Mouse (Mus musculus) gastrocnemius, postnatal 10 days (tissue): Measurements from ENCODE around the gene Ndufaf7. TPM values are rescaled to one million over a fixed set of nuclear protein-coding genes. Genes with fewer than 3 reads are reported as not detected.

Experiments used
- DNase-seq: peaks from one replicate; pipeline ENCODE4 v3.0.0; 2021; ENCODE audit warnings: mixed read lengths
- total RNA-seq, 2 experiments: library from RNA; stranded (reverse); gene quantifications; 2 replicates each; pipeline ENCODE4 v1.2.3; 2021

Ndufaf7 gene
- total RNA-seq, 2 experiments from 2014 or later: 31.1 to 31.3 TPM

DNA sequence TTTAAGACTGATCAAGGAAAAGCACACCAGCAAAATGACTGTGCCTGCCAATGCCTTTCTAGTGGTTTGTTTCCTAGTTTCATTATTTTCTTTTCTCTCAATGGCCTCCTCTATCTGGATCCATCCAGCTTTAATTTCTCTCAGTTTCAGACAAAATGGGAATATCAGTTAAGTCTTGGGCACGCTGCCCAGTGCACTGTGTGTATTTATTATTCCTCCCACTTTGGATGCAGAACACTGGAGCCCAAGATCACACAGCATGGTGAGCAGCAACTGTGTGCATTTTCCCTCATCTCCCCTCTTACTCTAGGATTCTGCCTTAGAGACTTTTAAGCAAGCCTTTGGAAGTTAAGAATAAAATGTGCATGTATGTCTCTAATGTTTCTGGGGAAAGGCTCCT is 27.5 kb downstream of the Ndufaf7 start:
- DNase-seq: no peak

GRCm38 (mm10) chr17:78966092-78966883 is 29.4 kb downstream of the Ndufaf7 start:
- DNase-seq: no peak

- no peak for DNase-seq
Observed at GRCm38 (mm10) chr17:78968500-78968899, 31.6 kb downstream of the Ndufaf7 start.

DNA sequence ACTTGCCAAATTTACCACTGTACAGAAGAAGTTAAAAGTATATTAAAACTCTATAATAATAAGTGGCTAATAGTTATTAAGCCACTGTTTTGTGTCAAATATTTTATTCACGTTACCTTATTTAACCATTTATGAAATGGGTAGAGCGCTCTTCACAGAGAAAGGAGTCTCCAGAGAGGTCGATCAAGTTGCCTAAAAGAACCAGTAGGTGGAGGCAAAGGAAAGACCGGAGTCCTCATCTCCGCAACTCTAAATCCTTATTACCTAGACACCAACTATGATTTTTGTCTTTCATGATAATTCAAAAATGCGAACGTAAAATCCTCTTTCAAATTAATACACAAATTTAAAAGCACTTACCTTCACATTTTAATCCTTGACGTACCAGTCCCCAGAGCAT is 46.2 kb downstream of the Ndufaf7 start:
- no peak for DNase-seq

DNA sequence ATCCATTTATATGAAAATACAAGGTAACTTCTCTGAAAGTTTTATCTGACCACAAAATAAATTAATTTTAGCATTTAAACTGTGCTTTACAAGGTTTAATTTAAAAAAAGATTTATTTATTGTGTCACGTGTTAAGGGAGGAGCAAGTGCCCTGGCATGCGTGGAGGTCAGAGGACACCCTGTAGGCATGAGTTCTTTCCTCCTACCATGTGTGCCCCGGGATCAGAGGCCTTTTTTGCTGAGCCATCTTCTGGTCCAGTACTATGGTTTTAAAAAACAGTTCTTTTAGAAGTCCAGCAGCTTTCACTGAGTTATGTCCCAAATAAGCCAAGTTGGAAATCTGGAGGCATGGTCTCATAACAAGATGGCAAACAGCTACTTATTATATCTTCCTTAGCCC is 46.8 kb downstream of the Ndufaf7 start:
- DNase-seq: no peak

DNA sequence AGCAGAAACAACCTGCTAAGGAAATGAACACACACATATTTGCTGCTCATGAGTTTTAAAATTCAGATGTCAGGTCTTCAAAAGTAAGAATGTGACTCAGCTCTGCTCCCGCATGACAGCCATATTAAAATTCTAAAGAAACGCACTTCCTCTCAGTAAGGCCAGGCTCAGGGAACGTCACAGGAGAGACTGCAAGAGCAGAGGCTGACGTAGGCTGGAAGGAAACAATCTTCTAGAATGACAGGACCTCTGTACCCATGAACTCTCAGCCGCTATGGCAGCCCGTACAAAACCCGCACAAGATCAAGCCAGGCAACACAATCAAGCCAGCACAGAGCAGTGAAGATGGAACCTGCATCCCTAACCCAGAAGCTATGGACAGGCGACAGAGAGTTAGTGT is 52.1 kb downstream of the Ndufaf7 start:
- no peak for DNase-seq

- no peak for DNase-seq
Observed at GRCm38 (mm10) chr17:78991549-78991948, 54.6 kb downstream of the Ndufaf7 start.

DNA sequence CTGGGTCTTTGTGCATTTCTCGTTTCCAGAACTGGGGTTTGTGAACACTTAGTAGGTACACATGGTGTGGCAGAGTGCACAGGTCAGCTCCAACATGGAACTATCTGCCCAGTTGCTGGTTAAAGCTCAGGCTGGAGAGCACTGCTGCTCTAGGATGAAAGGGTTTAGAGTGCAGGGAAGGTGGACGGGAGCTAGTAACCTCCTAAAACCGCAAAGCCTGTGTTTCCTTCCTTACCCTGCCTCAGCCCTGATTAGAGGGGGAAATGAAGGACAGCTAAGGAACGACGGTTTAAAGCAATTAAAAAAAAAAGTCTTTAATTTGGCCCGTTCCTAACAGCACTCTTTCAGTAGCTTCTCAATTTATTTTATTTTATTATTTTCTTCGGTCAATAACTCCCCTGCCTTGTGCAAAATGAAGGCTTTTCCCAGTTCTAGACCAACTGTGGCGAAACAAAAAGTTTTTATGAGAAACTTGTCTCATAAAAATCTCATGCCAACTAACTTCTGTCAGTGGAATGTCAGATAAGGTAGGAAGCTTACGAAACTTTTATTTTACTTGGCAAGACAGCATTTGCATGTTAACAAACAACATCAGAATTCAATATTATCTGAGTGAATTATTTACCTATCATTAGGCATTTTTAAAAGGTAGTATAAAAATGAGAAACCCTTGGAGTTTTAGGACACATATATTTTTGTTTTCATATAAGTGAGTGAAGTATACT is 55.5 kb downstream of the Ndufaf7 start:
- DNase-seq: no peak

GRCm38 (mm10) chr17:78993670-78994069 is 56.7 kb downstream of the Ndufaf7 start:
- DNase-seq: no peak

- DNase-seq: no peak
Observed at GRCm38 (mm10) chr17:78994382-78994781, 57.4 kb downstream of the Ndufaf7 start.

- DNase-seq: no peak
Observed at GRCm38 (mm10) chr17:78994931-78995820, 58.2 kb downstream of the Ndufaf7 start.

Other genes starting within 250 kb of the Ndufaf7 start
- gene Strn, start 199.9 kb upstream of the Ndufaf7 start, total RNA-seq: 10 to 100 TPM; 11.7 to 13.0 TPM
- gene Heatr5b, start 101.8 kb upstream of the Ndufaf7 start, total RNA-seq: 10 to 100 TPM in 1 of 2 experiments, 1 to 10 TPM in 1; 10.0 to 12.5 TPM
- gene Gpatch11, start 101.6 kb upstream of the Ndufaf7 start, total RNA-seq: 10 to 100 TPM; 21.4 to 22.3 TPM
- gene Eif2ak2, start 54.6 kb upstream of the Ndufaf7 start, total RNA-seq: 1 to 10 TPM; 8.5 to 9.5 TPM
- not detected for gene Sult6b1, start 30.1 kb upstream of the Ndufaf7 start, total RNA-seq
- 10 to 100 TPM; 56.3 to 65.8 TPM for gene Cebpzos, start 20.6 kb upstream of the Ndufaf7 start, total RNA-seq
- gene Cebpz, start 70 bp upstream of the Ndufaf7 start, total RNA-seq: 10 to 100 TPM; 19.8 to 22.7 TPM
- 10 to 100 TPM; 18.2 to 27.2 TPM for gene Prkd3, start 83.7 kb downstream of the Ndufaf7 start, total RNA-seq
- 10 to 100 TPM; 12.3 to 15.9 TPM for gene Qpct, start 114.8 kb downstream of the Ndufaf7 start, total RNA-seq